Mouse (Mus musculus): ENCODE measurements around the gene Slc1a5. TPM values are rescaled to one million over a fixed set of nuclear protein-coding genes. Genes with fewer than 3 reads are reported as not detected.

Gene Slc1a5
- polyA plus RNA-seq (2015; fragmentation: Nextera tagmentation; extraction: Ambion mirVana), result 11.6 and 13.7 TPM in 2 replicates

- peak; percentile 82 for ATAC-seq (ENCODE audit: low FRiP score, low read depth)
- Histone ChIP-seq H3K27ac (replicated peaks) (no peak within 1 kb of the TSS), H3K9me3 (no peaks in the 10 kb centered on the region), H3K36me3 (no peaks in the 10 kb centered on the region), H3K27me3 (no peaks in the 10 kb centered on the region), H3K9ac (peak within 1 kb of the TSS; percentile 40), H3K4me3 (peak within 1 kb of the TSS; percentile 52), H3K4me1 (replicated peaks) (peaks cover 37% of the 10 kb centered on the region), H3K4me2 (peak within 1 kb of the TSS; percentile 99)
- WGBS, result 3% methylated on average over 34 of the region's 34 CpGs
These were observed at the start of gene Slc1a5 for GRCm38 (mm10) chr7:16780825-16781554. TSS of gene Slc1a5 (plus strand) at chr7:16781340.

GRCm38 (mm10) chr7:16731893-16732422, 49.2 kb upstream of the Slc1a5 start:
- Histone ChIP-seq H3K4me1 (replicated peaks) (0 out of 2 replicates have a peak, but pooled peaks cover 8% of the 10 kb centered on the region), H3K4me2 (no peak overlapping the region), H3K27ac (replicated peaks) (no peak overlapping the region), H3K9me3 (no peaks in the 10 kb centered on the region), H3K9ac (no peak overlapping the region), H3K4me3 (no peak overlapping the region), H3K36me3 (no peaks in the 10 kb centered on the region), H3K27me3 (no peaks in the 10 kb centered on the region)
- 58% methylated on average over 7 of the region's 7 CpGs for WGBS
- no peak for ATAC-seq (ENCODE audit: low FRiP score, low read depth)

- no peak overlapping the region for H3K27ac ChIP-seq (replicated peaks)
- H3K9me3 ChIP-seq, result no peaks in the 10 kb centered on the region
- peak overlapping the region; percentile 33 for H3K9ac ChIP-seq
- 40% methylated on average over 10 of the region's 10 CpGs for WGBS
- peak overlapping the region; percentile 78 for H3K4me3 ChIP-seq
- H3K4me1 ChIP-seq (replicated peaks), result peaks cover 21% of the 10 kb centered on the region
- peak overlapping the region; percentile 92 for H3K4me2 ChIP-seq
- H3K36me3 ChIP-seq, result no peaks in the 10 kb centered on the region
- ATAC-seq (ENCODE audit: low FRiP score, low read depth), result peak; percentile 17
- H3K27me3 ChIP-seq, result no peaks in the 10 kb centered on the region
These were observed 43.5 kb upstream of the Slc1a5 start for GRCm38 (mm10) chr7:16737606-16738072.

- Histone ChIP-seq H3K27ac (replicated peaks) (peak within 1 kb of the TSS; percentile 58), H3K36me3 (peaks cover 2% of the 10 kb centered on the region; the same call in 1 of the 2 replicates), H3K9me3 (no peaks in the 10 kb centered on the region), H3K9ac (peak within 1 kb of the TSS; percentile 87), H3K4me2 (peak within 1 kb of the TSS; percentile 92), H3K4me3 (peak within 1 kb of the TSS; percentile 78), H3K4me1 (replicated peaks) (peaks cover 21% of the 10 kb centered on the region), H3K27me3 (no peaks in the 10 kb centered on the region)
- ATAC-seq (ENCODE audit: low FRiP score, low read depth), result peak; percentile 96
- WGBS, result under 1% methylated on average over 34 of the region's 34 CpGs
These were observed 43.0 kb upstream of the Slc1a5 start, which contains the start of gene Ap2s1 for GRCm38 (mm10) chr7:16738073-16738696. TSS of gene Ap2s1 (plus strand) at chr7:16738410.

GRCm38 (mm10) chr7:16739056-16739604, 42.0 kb upstream of the Slc1a5 start:
- Histone ChIP-seq H3K27me3 (no peaks in the 10 kb centered on the region), H3K4me1 (replicated peaks) (peaks cover 21% of the 10 kb centered on the region), H3K9ac (peak overlapping the region; percentile 87), H3K9me3 (no peaks in the 10 kb centered on the region), H3K27ac (replicated peaks) (0 out of 2 replicates have a peak overlapping the region, but pooled peaks have one; percentile 58), H3K4me2 (peak overlapping the region; percentile 92), H3K4me3 (peak overlapping the region; percentile 78), H3K36me3 (peaks cover 12% of the 10 kb centered on the region)
- WGBS, result 59% methylated on average over 10 of the region's 10 CpGs
- ATAC-seq (ENCODE audit: low FRiP score, low read depth), result no peak

GRCm38 (mm10) chr7:16745373-16745772, 35.8 kb upstream of the Slc1a5 start:
- no peak overlapping the region for H3K9ac ChIP-seq
- H3K4me2 ChIP-seq, result no peak overlapping the region
- no peaks in the 10 kb centered on the region for H3K27me3 ChIP-seq
- no peak overlapping the region for H3K27ac ChIP-seq (replicated peaks)
- no peaks in the 10 kb centered on the region for H3K9me3 ChIP-seq
- 92% methylated on average over 4 of the region's 4 CpGs for WGBS
- peaks cover under 1% of the 10 kb centered on the region; the same call in 1 of the 2 replicates for H3K4me1 ChIP-seq (replicated peaks)
- H3K4me3 ChIP-seq, result no peak overlapping the region
- no peak for ATAC-seq (ENCODE audit: low FRiP score, low read depth)
- peaks cover 42% of the 10 kb centered on the region for H3K36me3 ChIP-seq

GRCm38 (mm10) chr7:16746093-16746492, 35.0 kb upstream of the Slc1a5 start:
- no peak overlapping the region for H3K4me2 ChIP-seq

GRCm38 (mm10) chr7:16747656-16748055, 33.5 kb upstream of the Slc1a5 start:
- Histone ChIP-seq H3K27me3 (no peaks in the 10 kb centered on the region), H3K9me3 (no peaks in the 10 kb centered on the region), H3K4me1 (replicated peaks) (no peaks in the 10 kb centered on the region), H3K27ac (replicated peaks) (no peak overlapping the region), H3K4me3 (no peak overlapping the region), H3K4me2 (no peak overlapping the region), H3K9ac (no peak overlapping the region), H3K36me3 (peaks cover 42% of the 10 kb centered on the region)
- WGBS, result 94% methylated on average over 6 of the region's 6 CpGs
- no peak for ATAC-seq (ENCODE audit: low FRiP score, low read depth)

More at GRCm38 (mm10) chr7:16746093-16746492, 35.0 kb upstream of the Slc1a5 start:
- no peaks in the 10 kb centered on the region for H3K4me1 ChIP-seq (replicated peaks)
- H3K4me3 ChIP-seq, result no peak overlapping the region
- WGBS, result 54% methylated on average over 3 of the region's 3 CpGs
- no peak overlapping the region for H3K27ac ChIP-seq (replicated peaks)
- H3K9ac ChIP-seq, result no peak overlapping the region
- ATAC-seq (ENCODE audit: low FRiP score, low read depth), result no peak
- no peaks in the 10 kb centered on the region for H3K9me3 ChIP-seq
- no peaks in the 10 kb centered on the region for H3K27me3 ChIP-seq
- peaks cover 42% of the 10 kb centered on the region for H3K36me3 ChIP-seq

GRCm38 (mm10) chr7:16752016-16752415, 29.1 kb upstream of the Slc1a5 start:
- Histone ChIP-seq H3K27me3 (no peaks in the 10 kb centered on the region), H3K9ac (no peak overlapping the region), H3K4me3 (no peak overlapping the region), H3K27ac (replicated peaks) (no peak overlapping the region), H3K36me3 (peaks cover 28% of the 10 kb centered on the region), H3K4me2 (no peak overlapping the region), H3K9me3 (no peaks in the 10 kb centered on the region), H3K4me1 (replicated peaks) (no peaks in the 10 kb centered on the region)
- WGBS, result 85% methylated on average over 12 of the region's 12 CpGs
- ATAC-seq (ENCODE audit: low FRiP score, low read depth), result no peak

GRCm38 (mm10) chr7:16755362-16756017, 25.6 kb upstream of the Slc1a5 start:
- ATAC-seq (ENCODE audit: low FRiP score, low read depth), result no peak
- H3K4me2 ChIP-seq, result no peak overlapping the region
- no peaks in the 10 kb centered on the region for H3K36me3 ChIP-seq
- 72% methylated on average over 17 of the region's 17 CpGs for WGBS
- H3K4me3 ChIP-seq, result no peak overlapping the region
- no peak overlapping the region for H3K9ac ChIP-seq
- H3K4me1 ChIP-seq (replicated peaks), result no peaks in the 10 kb centered on the region
- no peaks in the 10 kb centered on the region for H3K27me3 ChIP-seq
- H3K27ac ChIP-seq (replicated peaks), result no peak overlapping the region
- no peaks in the 10 kb centered on the region for H3K9me3 ChIP-seq

GRCm38 (mm10) chr7:16758872-16759574, 22.1 kb upstream of the Slc1a5 start:
- H3K36me3 ChIP-seq, result no peaks in the 10 kb centered on the region
- WGBS, result 40% methylated on average over 10 of the region's 11 CpGs
- no peak overlapping the region for H3K27ac ChIP-seq (replicated peaks)
- H3K27me3 ChIP-seq, result no peaks in the 10 kb centered on the region
- H3K4me3 ChIP-seq, result no peak overlapping the region
- ATAC-seq (ENCODE audit: low FRiP score, low read depth), result peak; percentile 95
- H3K9me3 ChIP-seq, result no peaks in the 10 kb centered on the region
- no peak overlapping the region for H3K4me2 ChIP-seq
- H3K9ac ChIP-seq, result no peak overlapping the region
- H3K4me1 ChIP-seq (replicated peaks), result no peaks in the 10 kb centered on the region
